Mouse (Mus musculus) erythroblast, embryonic 14.5 days (primary cell): ENCODE measurements at regions not wholly inside any gene's neighbourhood (a gene's known extent, or its start where the extent isn't known, plus 50 kb on each side); places are given as distances from the start of the nearest gene placed in this dataset.

ENCODE experiments used
- GATA1 ChIP-seq: IDR thresholded peaks from 2 replicates; pipeline ENCODE4 v1.6.1; 2012; ENCODE audit warnings: low read length, inconsistent platforms, mixed read lengths
- TAL1 ChIP-seq: IDR thresholded peaks from 3 replicates; pipeline ENCODE4 v1.6.1; 2012; ENCODE audit warnings: low read length, inconsistent platforms, mixed read lengths

DNA sequence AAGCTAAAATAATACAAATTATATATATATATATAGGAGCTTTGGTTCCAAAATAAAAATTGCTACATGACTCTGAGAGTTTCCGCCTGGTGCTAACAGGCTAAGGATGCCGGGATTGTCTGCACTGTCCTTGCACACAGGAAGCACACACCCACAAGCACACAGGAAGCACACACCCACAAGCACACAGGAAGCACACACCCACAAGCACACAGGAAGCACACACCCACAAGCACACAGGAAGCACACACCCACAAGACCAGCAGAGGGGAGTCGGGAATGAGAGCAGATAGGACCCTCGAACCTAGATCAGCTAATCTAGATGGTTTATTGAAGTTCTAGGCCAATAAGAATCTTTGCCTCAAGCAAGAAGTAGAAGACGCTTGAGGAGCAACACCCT is 156.9 kb downstream of the Setd4 start:
- TF ChIP-seq GATA1, result no peak
- no peak for TF ChIP-seq TAL1
